Mouse (Mus musculus) thymus, postnatal 25 days (tissue): ENCODE measurements around the gene Vmn1r184.
"Not testable (repeated sequence)": the region's sequence is repeated elsewhere in the genome, so short reads cannot be mapped to it uniquely, and the experiment has no call there.

Experiments used
- DNase-seq: peaks from one replicate; pipeline ENCODE4 v3.0.0; 2022

The Vmn1r184 gene

GRCm38 (mm10) chr7:26260034-26260433 is at the start of gene Vmn1r184:
Gene Vmn1r184, plus strand, starts transcription at chr7:26260334.
- not testable (repeated sequence) for DNase-seq

GRCm38 (mm10) chr7:26303429-26304166 is 43.5 kb downstream of the Vmn1r184 start:
- DNase-seq, result not testable (repeated sequence)

GRCm38 (mm10) chr7:26306926-26307325 is 46.8 kb downstream of the Vmn1r184 start, which contains the start of gene Cyp2a4:
Gene Cyp2a4, plus strand, starts transcription at chr7:26307169.
- not testable (repeated sequence) for DNase-seq

DNA sequence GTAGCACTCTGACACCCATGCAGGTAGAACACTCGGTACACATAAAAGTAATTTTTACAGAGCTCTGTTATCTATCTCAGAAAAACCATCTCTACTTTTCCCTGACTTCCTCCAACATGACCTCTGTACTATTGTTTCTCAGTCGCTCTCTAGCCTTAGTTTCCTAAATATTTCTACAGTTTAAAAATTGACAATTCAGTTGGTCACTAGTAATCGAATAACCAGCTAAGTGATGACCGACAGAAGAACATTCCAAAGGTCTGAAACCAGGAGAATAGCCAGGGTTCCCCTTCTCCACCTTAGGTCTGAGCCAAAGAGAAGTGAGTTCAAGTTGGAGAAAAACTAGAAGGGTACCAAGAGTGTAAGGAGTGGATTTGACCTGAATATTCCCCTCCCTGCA is 51.7 kb downstream of the Vmn1r184 start:
- DNase-seq, result not testable (repeated sequence)

GRCm38 (mm10) chr7:26315194-26315593 is 55.1 kb downstream of the Vmn1r184 start:
- not testable (repeated sequence) for DNase-seq

- DNase-seq, result not testable (repeated sequence)
Observed at GRCm38 (mm10) chr7:26315809-26316208, 55.7 kb downstream of the Vmn1r184 start.
